Mouse (Mus musculus) stomach, postnatal 0 days (tissue): ENCODE data around the gene Gnmt. TPM values are rescaled to one million over a fixed set of nuclear protein-coding genes. Genes with fewer than 3 reads are reported as not detected.

Experiments used
- ATAC-seq: fragments of 200-750 bp; cut with Nextera tagmentation; 2 replicates; pipeline ENCODE4 v1.8.0; 2017; ENCODE audit not compliant: low FRiP score, low TSS enrichment
- DNase-seq: peaks from one replicate; pipeline ENCODE4 v3.0.0-alpha.2; 2016; ENCODE audit warnings: low spot score
- H3K27ac ChIP-seq: fragments of 300-500 bp; sonication (generic); replicated peaks from 2 replicates; pipeline ENCODE4 v1.5.1; 2014; ENCODE audit warnings: mild to moderate bottlenecking, control low read depth
- H3K27me3 ChIP-seq: fragments of 300-500 bp; sonication (generic); 2 replicates; pipeline ENCODE4 v1.6.1; 2014; ENCODE audit warnings: low read length; ENCODE audit not compliant: control insufficient read depth, insufficient read depth
- H3K36me3 ChIP-seq: fragments of 300-500 bp; sonication (generic); 2 replicates; pipeline ENCODE4 v1.6.1; 2014; ENCODE audit warnings: low read length, mixed read lengths; ENCODE audit not compliant: control insufficient read depth, insufficient read depth
- H3K4me1 ChIP-seq: fragments of 300-500 bp; sonication (generic); replicated peaks from 2 replicates; pipeline ENCODE4 v1.6.1; 2014; ENCODE audit warnings: antibody characterized with exemption; ENCODE audit not compliant: control insufficient read depth, insufficient read depth
- H3K4me2 ChIP-seq: fragments of 300-500 bp; sonication (generic); replicated peaks from 2 replicates; pipeline ENCODE4 v1.6.1; 2014; ENCODE audit warnings: low read depth, mild to moderate bottlenecking, control low read depth, moderate library complexity
- H3K4me3 ChIP-seq: fragments of 300-500 bp; sonication (generic); 2 replicates; pipeline ENCODE4 v1.5.1; 2014; ENCODE audit warnings: low read depth, low read length, control low read depth
- H3K9ac ChIP-seq: fragments of 300-500 bp; sonication (generic); 2 replicates; pipeline ENCODE4 v1.6.1; 2014; ENCODE audit warnings: mild to moderate bottlenecking, low read length, control low read depth, mixed read lengths
- H3K9me3 ChIP-seq: fragments of 300-500 bp; sonication (generic); 2 replicates; pipeline ENCODE4 v1.6.1; 2016; ENCODE audit warnings: low read length; ENCODE audit not compliant: control insufficient read depth
- CTCF ChIP-seq: IDR thresholded peaks from 2 replicates; pipeline ENCODE4 v1.5.1; 2016; ENCODE audit warnings: antibody characterized with exemption, low read depth, mild to moderate bottlenecking, moderate library complexity
- EP300 ChIP-seq: optimal IDR thresholded peaks from 2 replicates; pipeline ENCODE3; 2016; ENCODE audit warnings: antibody characterized with exemption
- WGBS: fragments of 180-500 bp; shearing (Covaris S2); extraction: QIAGEN DNeasy Blood & Tissue Kit; methylation state at CpG from one replicate; pipeline ENCODE4 v1.1.7; 2014; 5-methylcytosine and 5-hydroxymethylcytosine counted together
- polyA plus RNA-seq: library from polyadenylated mRNA; unstranded; fragments of >200 nt; fragmentation: Nextera tagmentation; extraction: Ambion mirVana; gene quantifications from 2 replicates; pipeline ENCODE4 v1.2.1, GENCODE M21; 2015

The Gnmt gene
- polyA plus RNA-seq, 1 experiment from 2014 or later = 2.1 TPM

- TF ChIP-seq EP300 = no peak
- TF ChIP-seq CTCF = no peak
- no peak overlapping the region for H3K4me2 ChIP-seq
- DNase-seq (no peak), ATAC-seq (no peak)
- H3K36me3 ChIP-seq = 0 out of 2 replicates have a peak, but pooled peaks cover 3% of the 10 kb centered on the region
- 93% methylated on average over 5 of the region's 5 CpGs for WGBS
- H3K4me1 ChIP-seq = peaks cover 3% of the 10 kb centered on the region
- H3K27me3 ChIP-seq = no peaks in the 10 kb centered on the region
- no peak overlapping the region for H3K27ac ChIP-seq
- no peaks in the 10 kb centered on the region for H3K9me3 ChIP-seq
- H3K9ac ChIP-seq = no peak overlapping the region
- H3K4me3 ChIP-seq = no peak overlapping the region
These were observed 20.3 kb upstream of the Gnmt start for GRCm38 (mm10) chr17:46749282-46749681.

DNA sequence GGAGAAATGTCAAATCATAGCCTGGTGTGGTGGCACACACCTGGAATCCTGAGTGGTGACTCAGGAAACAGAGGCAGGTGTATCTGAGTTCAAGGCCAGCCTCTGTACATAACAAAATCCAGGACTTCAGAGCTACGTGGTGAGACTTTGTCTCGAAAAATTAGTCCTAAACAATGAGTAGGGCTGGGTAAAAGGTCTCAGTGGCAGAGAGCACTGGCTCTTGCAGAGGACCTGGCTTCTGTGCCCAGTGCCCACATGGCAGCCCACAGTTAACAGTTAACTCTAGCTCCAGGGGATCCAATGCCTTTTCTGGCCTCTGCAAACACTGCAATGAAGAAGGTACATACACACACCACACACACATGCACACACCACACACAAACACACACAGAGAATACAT is 18.8 kb upstream of the Gnmt start:
- H3K4me2 ChIP-seq = no peak overlapping the region
- no peaks in the 10 kb centered on the region for H3K9me3 ChIP-seq
- H3K4me3 ChIP-seq = no peak overlapping the region
- no peak for TF ChIP-seq CTCF
- TF ChIP-seq EP300 = no peak
- H3K36me3 ChIP-seq = peaks cover 3% of the 10 kb centered on the region; the same call in 1 of the 2 replicates
- H3K27me3 ChIP-seq = no peaks in the 10 kb centered on the region
- peaks cover 3% of the 10 kb centered on the region for H3K4me1 ChIP-seq
- ATAC-seq (no peak), DNase-seq (no peak)
- no peak overlapping the region for H3K27ac ChIP-seq
- no peak overlapping the region for H3K9ac ChIP-seq
- 83% methylated on average over 2 of the region's 2 CpGs for WGBS

GRCm38 (mm10) chr17:46747234-46747633 is 18.3 kb upstream of the Gnmt start:
- Histone ChIP-seq H3K4me2 (no peak overlapping the region), H3K4me1 (peaks cover 3% of the 10 kb centered on the region), H3K9me3 (no peaks in the 10 kb centered on the region), H3K9ac (no peak overlapping the region), H3K36me3 (peaks cover 3% of the 10 kb centered on the region; the same call in 1 of the 2 replicates), H3K27me3 (no peaks in the 10 kb centered on the region), H3K27ac (no peak overlapping the region), H3K4me3 (no peak overlapping the region)
- DNase-seq (no peak), ATAC-seq (no peak)
- TF ChIP-seq EP300 (no peak), CTCF (no peak)
- WGBS = 71% methylated on average over 8 of the region's 8 CpGs

DNA sequence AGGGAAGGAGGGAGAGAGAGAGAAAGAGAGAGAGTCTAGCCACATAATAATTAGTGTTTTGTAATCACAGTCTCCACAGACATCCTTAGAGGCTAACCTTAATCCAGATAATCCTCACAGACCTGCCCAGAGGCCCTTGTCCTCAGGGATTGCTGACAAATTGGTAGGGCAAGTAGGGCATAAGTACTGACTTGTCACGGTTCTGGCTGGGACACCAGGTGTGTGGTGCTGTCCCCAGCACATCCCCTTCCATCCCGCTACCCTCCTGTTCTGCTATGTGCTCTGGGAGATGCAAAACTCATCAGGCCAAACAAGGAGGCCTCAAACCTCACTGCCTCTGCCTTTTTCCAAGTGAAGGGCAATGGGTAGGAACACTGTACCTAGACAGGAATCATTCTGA is 16.5 kb upstream of the Gnmt start:
- H3K27me3 ChIP-seq = no peaks in the 10 kb centered on the region
- H3K4me3 ChIP-seq = no peak overlapping the region
- H3K9me3 ChIP-seq = no peaks in the 10 kb centered on the region
- no peak overlapping the region for H3K4me2 ChIP-seq
- peaks cover 7% of the 10 kb centered on the region; the same call in 1 of the 2 replicates for H3K36me3 ChIP-seq
- H3K4me1 ChIP-seq = no peaks in the 10 kb centered on the region
- ATAC-seq (no peak), DNase-seq (no peak)
- WGBS = 86% methylated on average over 2 of the region's 2 CpGs
- TF ChIP-seq EP300 = no peak
- no peak for TF ChIP-seq CTCF
- no peak overlapping the region for H3K27ac ChIP-seq
- no peak overlapping the region for H3K9ac ChIP-seq

DNA sequence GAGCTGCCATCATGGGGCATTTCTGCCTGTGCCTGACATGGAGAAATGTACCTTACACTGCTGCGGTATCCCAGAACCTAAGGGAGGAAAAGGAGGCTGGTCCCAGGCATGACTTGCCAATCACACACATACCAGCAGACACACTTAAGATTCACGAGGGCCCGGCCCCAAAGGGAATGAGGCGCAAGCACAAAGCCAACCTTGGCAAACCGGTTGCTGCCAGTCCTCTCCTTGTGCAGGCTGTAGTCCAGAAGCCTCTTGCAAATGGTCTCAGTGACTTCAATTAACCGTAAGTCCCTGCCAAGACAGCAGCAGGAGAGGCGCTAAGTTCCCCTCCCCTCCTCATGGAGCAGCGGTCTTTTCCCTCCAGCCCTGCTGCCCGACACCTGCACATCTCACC is 14.0 kb upstream of the Gnmt start:
- Histone ChIP-seq H3K4me2 (no peak overlapping the region), H3K9me3 (no peaks in the 10 kb centered on the region), H3K27ac (no peak overlapping the region), H3K9ac (no peak overlapping the region), H3K4me1 (no peaks in the 10 kb centered on the region), H3K27me3 (no peaks in the 10 kb centered on the region), H3K4me3 (no peak overlapping the region), H3K36me3 (peaks cover 7% of the 10 kb centered on the region; the same call in 1 of the 2 replicates)
- ATAC-seq = no peak
- TF ChIP-seq EP300 (no peak), CTCF (no peak)
- 86% methylated on average over 9 of the region's 9 CpGs for WGBS
- no peak for DNase-seq

- no peak overlapping the region for H3K9ac ChIP-seq
- H3K36me3 ChIP-seq = peaks cover 7% of the 10 kb centered on the region; the same call in 1 of the 2 replicates
- DNase-seq (no peak), ATAC-seq (no peak)
- no peak overlapping the region for H3K27ac ChIP-seq
- no peaks in the 10 kb centered on the region for H3K4me1 ChIP-seq
- no peaks in the 10 kb centered on the region for H3K9me3 ChIP-seq
- WGBS = 96% methylated on average over 6 of the region's 6 CpGs
- TF ChIP-seq EP300 = no peak
- no peak for TF ChIP-seq CTCF
- H3K27me3 ChIP-seq = no peaks in the 10 kb centered on the region
- no peak overlapping the region for H3K4me2 ChIP-seq
- H3K4me3 ChIP-seq = no peak overlapping the region
These were observed 12.3 kb upstream of the Gnmt start for GRCm38 (mm10) chr17:46741305-46741704.
